Mouse (Mus musculus) adrenal gland (tissue): ENCODE measurements around the gene Lin52.

Experiments used
- intact Hi-C: fragments of 180-260 bp; cut with DNase I; formaldehyde crosslinking; loops from one replicate; pipeline ENCODE4 v1.15.1; 2025

Gene Lin52

GRCm38 (mm10) chr12:84589825-84590761 lies 138.9 kb downstream of the Lin52 start:
- intact Hi-C loops: loop anchor here (1.0 to 2.0 kb wide), 2 partner anchors 44 to 121 kb away; no protein-coding TSS in a partner anchor
